Mouse (Mus musculus): ENCODE measurements around the gene Pdzk1. TPM values are rescaled to one million over a fixed set of nuclear protein-coding genes. Genes with fewer than 3 reads are reported as not detected.

The Pdzk1 gene
- polyA plus RNA-seq, 1 experiment, result 0.19 TPM

- Histone ChIP-seq H3K27ac (ENCODE audit: insufficient read depth, low read length) (no peak overlapping the region), H3K4me3 (ENCODE audit: insufficient read depth, low read length) (no peak overlapping the region), H3K4me1 (ENCODE audit: control insufficient read depth, insufficient read depth, low read length) (no peaks in the 10 kb centered on the region)
- TF ChIP-seq CTCF (IDR thresholded peaks at IDR 0.05; ENCODE audit: extremely low read depth, insufficient read depth, low read length) (no peak), POLR2A (IDR thresholded peaks at IDR 0.05; ENCODE audit: extremely low read depth, insufficient read depth, low read length) (no peak)
Observed at GRCm38 (mm10) chr3:96849168-96849727, 20.2 kb downstream of the Pdzk1 start.

GRCm38 (mm10) chr3:96852561-96852960 lies 23.5 kb downstream of the Pdzk1 start:
- no peak for TF ChIP-seq POLR2A (IDR thresholded peaks at IDR 0.05; ENCODE audit: extremely low read depth, insufficient read depth, low read length)
- TF ChIP-seq CTCF (IDR thresholded peaks at IDR 0.05; ENCODE audit: extremely low read depth, insufficient read depth, low read length), result no peak
- no peak overlapping the region for H3K27ac ChIP-seq (ENCODE audit: insufficient read depth, low read length)
- H3K4me1 ChIP-seq (ENCODE audit: control insufficient read depth, insufficient read depth, low read length), result no peaks in the 10 kb centered on the region
- no peak overlapping the region for H3K4me3 ChIP-seq (ENCODE audit: insufficient read depth, low read length)

GRCm38 (mm10) chr3:96854376-96854775 lies 25.3 kb downstream of the Pdzk1 start:
- no peak overlapping the region for H3K4me3 ChIP-seq (ENCODE audit: insufficient read depth, low read length)
- H3K27ac ChIP-seq (ENCODE audit: insufficient read depth, low read length), result no peak overlapping the region
- TF ChIP-seq POLR2A (IDR thresholded peaks at IDR 0.05; ENCODE audit: extremely low read depth, insufficient read depth, low read length) (no peak), CTCF (IDR thresholded peaks at IDR 0.05; ENCODE audit: extremely low read depth, insufficient read depth, low read length) (no peak)
- no peaks in the 10 kb centered on the region for H3K4me1 ChIP-seq (ENCODE audit: control insufficient read depth, insufficient read depth, low read length)

- Histone ChIP-seq H3K27ac (ENCODE audit: insufficient read depth, low read length) (no peak overlapping the region), H3K4me3 (ENCODE audit: insufficient read depth, low read length) (no peak overlapping the region), H3K4me1 (ENCODE audit: control insufficient read depth, insufficient read depth, low read length) (peaks cover 3% of the 10 kb centered on the region; the same call in 1 of the 2 replicates)
- TF ChIP-seq CTCF (IDR thresholded peaks at IDR 0.05; ENCODE audit: extremely low read depth, insufficient read depth, low read length) (no peak), POLR2A (IDR thresholded peaks at IDR 0.05; ENCODE audit: extremely low read depth, insufficient read depth, low read length) (no peak)
Observed at GRCm38 (mm10) chr3:96855833-96856232, 26.7 kb downstream of the Pdzk1 start.

GRCm38 (mm10) chr3:96860498-96860897 lies 31.4 kb downstream of the Pdzk1 start:
- no peak overlapping the region for H3K4me3 ChIP-seq (ENCODE audit: insufficient read depth, low read length)
- TF ChIP-seq CTCF (IDR thresholded peaks at IDR 0.05; ENCODE audit: extremely low read depth, insufficient read depth, low read length) (no peak), POLR2A (IDR thresholded peaks at IDR 0.05; ENCODE audit: extremely low read depth, insufficient read depth, low read length) (no peak)
- H3K27ac ChIP-seq (ENCODE audit: insufficient read depth, low read length), result no peak overlapping the region
- H3K4me1 ChIP-seq (ENCODE audit: control insufficient read depth, insufficient read depth, low read length), result peaks cover 3% of the 10 kb centered on the region; the same call in 1 of the 2 replicates

GRCm38 (mm10) chr3:96867863-96868262 lies 38.8 kb downstream of the Pdzk1 start:
- TF ChIP-seq POLR2A (IDR thresholded peaks at IDR 0.05; ENCODE audit: extremely low read depth, insufficient read depth, low read length) (no peak), CTCF (IDR thresholded peaks at IDR 0.05; ENCODE audit: extremely low read depth, insufficient read depth, low read length) (no peak)
- H3K4me3 ChIP-seq (ENCODE audit: insufficient read depth, low read length), result no peak overlapping the region
- no peaks in the 10 kb centered on the region; the same call in 1 of the 2 replicates for H3K4me1 ChIP-seq (ENCODE audit: control insufficient read depth, insufficient read depth, low read length)
- H3K27ac ChIP-seq (ENCODE audit: insufficient read depth, low read length), result no peak overlapping the region

- no peak for TF ChIP-seq CTCF (IDR thresholded peaks at IDR 0.05; ENCODE audit: extremely low read depth, insufficient read depth, low read length)
- no peak for TF ChIP-seq POLR2A (IDR thresholded peaks at IDR 0.05; ENCODE audit: extremely low read depth, insufficient read depth, low read length)
- Histone ChIP-seq H3K4me3 (ENCODE audit: insufficient read depth, low read length) (no peak overlapping the region), H3K4me1 (ENCODE audit: control insufficient read depth, insufficient read depth, low read length) (no peaks in the 10 kb centered on the region; the same call in 1 of the 2 replicates), H3K27ac (ENCODE audit: insufficient read depth, low read length) (no peak overlapping the region)
Observed at GRCm38 (mm10) chr3:96868566-96868965, 39.5 kb downstream of the Pdzk1 start.

GRCm38 (mm10) chr3:96869091-96869490 lies 40.0 kb downstream of the Pdzk1 start:
- TF ChIP-seq POLR2A (IDR thresholded peaks at IDR 0.05; ENCODE audit: extremely low read depth, insufficient read depth, low read length) (no peak), CTCF (IDR thresholded peaks at IDR 0.05; ENCODE audit: extremely low read depth, insufficient read depth, low read length) (no peak)
- no peaks in the 10 kb centered on the region; the same call in 1 of the 2 replicates for H3K4me1 ChIP-seq (ENCODE audit: control insufficient read depth, insufficient read depth, low read length)
- no peak overlapping the region for H3K27ac ChIP-seq (ENCODE audit: insufficient read depth, low read length)
- H3K4me3 ChIP-seq (ENCODE audit: insufficient read depth, low read length), result no peak overlapping the region

GRCm38 (mm10) chr3:96870270-96870669 lies 41.2 kb downstream of the Pdzk1 start:
- H3K4me3 ChIP-seq (ENCODE audit: insufficient read depth, low read length), result no peak overlapping the region
- H3K27ac ChIP-seq (ENCODE audit: insufficient read depth, low read length), result no peak overlapping the region
- no peak for TF ChIP-seq CTCF (IDR thresholded peaks at IDR 0.05; ENCODE audit: extremely low read depth, insufficient read depth, low read length)
- no peak for TF ChIP-seq POLR2A (IDR thresholded peaks at IDR 0.05; ENCODE audit: extremely low read depth, insufficient read depth, low read length)
- no peaks in the 10 kb centered on the region; the same call in 1 of the 2 replicates for H3K4me1 ChIP-seq (ENCODE audit: control insufficient read depth, insufficient read depth, low read length)

- H3K4me1 ChIP-seq (ENCODE audit: control insufficient read depth, insufficient read depth, low read length), result no peaks in the 10 kb centered on the region; the same call in 1 of the 2 replicates
- no peak overlapping the region for H3K27ac ChIP-seq (ENCODE audit: insufficient read depth, low read length)
- TF ChIP-seq POLR2A (IDR thresholded peaks at IDR 0.05; ENCODE audit: extremely low read depth, insufficient read depth, low read length) (no peak), CTCF (IDR thresholded peaks at IDR 0.05; ENCODE audit: extremely low read depth, insufficient read depth, low read length) (no peak)
- H3K4me3 ChIP-seq (ENCODE audit: insufficient read depth, low read length), result no peak overlapping the region
Observed at GRCm38 (mm10) chr3:96871070-96871469, 42.0 kb downstream of the Pdzk1 start.
